Mouse (Mus musculus): Measurements from ENCODE around the gene Tiam2. TPM values are rescaled to one million over a fixed set of nuclear protein-coding genes. Genes with fewer than 3 reads are reported as not detected.
A peak's percentile ranks its signal among the peaks of the same experiment; 100 is the strongest.
"Not testable (repeated sequence)": the region's sequence is repeated elsewhere in the genome, so short reads cannot be mapped to it uniquely, and the experiment has no call there.

Gene Tiam2
- polyA plus RNA-seq, 1 experiment from 2014 or later, result 51.0 TPM

DNA sequence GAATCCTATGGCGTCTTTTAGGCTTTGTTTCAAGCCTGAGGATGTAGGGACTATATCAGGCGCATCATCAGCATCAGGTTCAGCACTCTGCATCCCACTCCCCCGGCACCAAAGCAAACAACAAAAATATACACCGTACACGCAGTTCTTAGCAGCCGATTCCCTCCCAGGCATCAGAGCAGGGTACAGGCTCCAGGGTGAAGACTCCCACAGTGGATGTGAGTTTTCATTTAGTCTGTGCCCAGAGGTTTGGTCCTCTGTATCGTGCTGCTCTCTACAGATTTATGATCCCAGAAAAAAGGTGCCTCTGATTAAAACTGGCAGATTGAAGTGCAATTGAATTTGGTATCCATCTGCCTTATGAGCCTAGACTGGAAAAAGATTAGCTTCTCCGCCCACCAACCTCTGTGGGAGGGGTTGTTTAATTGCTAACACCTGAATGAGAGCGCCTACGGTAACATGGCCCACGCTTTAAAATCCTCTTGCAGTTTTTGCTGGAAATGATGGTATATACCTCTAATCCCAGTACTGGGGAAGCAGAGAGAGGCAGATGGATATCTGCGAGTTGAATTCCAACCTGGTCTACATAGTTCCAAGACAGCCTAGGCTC is 19.0 kb downstream of the Tiam2 start:
- Histone ChIP-seq H3K27me3 (no peaks in the 10 kb centered on the region), H3K9ac (no peak overlapping the region), H3K4me3 (no peak overlapping the region), H3K4me2 (no peak overlapping the region), H3K27ac (peak overlapping the region; percentile 3; the same call in 1 of the 2 replicates), H3K36me3 (ENCODE audit: poor library complexity, severe bottlenecking) (no peaks in the 10 kb centered on the region), H3K9me3 (replicated peaks) (no peaks in the 10 kb centered on the region), H3K4me1 (peaks cover 21% of the 10 kb centered on the region)
- WGBS, result 60% methylated on average over 12 of the region's 12 CpGs
- ATAC-seq, result no peak

DNA sequence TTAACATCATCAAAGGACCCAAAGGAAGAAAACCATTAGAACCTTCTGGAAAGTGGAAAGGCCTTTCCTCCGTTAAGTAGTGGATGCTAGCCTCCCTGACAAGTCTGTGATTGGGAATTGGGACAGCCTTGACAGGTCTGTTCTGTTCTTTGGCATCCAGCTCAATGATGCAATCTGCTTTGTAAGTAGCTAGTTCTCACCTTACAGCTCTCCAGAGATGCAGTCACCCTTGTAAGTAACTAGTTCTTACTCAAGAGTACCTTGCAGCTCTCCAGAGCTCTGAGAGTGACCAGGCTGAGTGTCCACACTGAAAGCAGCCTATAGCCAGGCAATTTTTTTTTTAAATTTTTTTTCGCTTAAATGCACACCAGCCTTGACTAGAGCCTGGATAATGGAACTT is 21.4 kb downstream of the Tiam2 start:
- no peak for ATAC-seq
- H3K27ac ChIP-seq, result no peak overlapping the region
- no peak overlapping the region for H3K4me2 ChIP-seq
- H3K36me3 ChIP-seq (ENCODE audit: poor library complexity, severe bottlenecking), result no peaks in the 10 kb centered on the region
- 75% methylated on average over 2 of the region's 2 CpGs for WGBS
- no peaks in the 10 kb centered on the region for H3K9me3 ChIP-seq (replicated peaks)
- H3K4me3 ChIP-seq, result no peak overlapping the region
- peaks cover 21% of the 10 kb centered on the region for H3K4me1 ChIP-seq
- no peaks in the 10 kb centered on the region for H3K27me3 ChIP-seq
- no peak overlapping the region for H3K9ac ChIP-seq

DNA sequence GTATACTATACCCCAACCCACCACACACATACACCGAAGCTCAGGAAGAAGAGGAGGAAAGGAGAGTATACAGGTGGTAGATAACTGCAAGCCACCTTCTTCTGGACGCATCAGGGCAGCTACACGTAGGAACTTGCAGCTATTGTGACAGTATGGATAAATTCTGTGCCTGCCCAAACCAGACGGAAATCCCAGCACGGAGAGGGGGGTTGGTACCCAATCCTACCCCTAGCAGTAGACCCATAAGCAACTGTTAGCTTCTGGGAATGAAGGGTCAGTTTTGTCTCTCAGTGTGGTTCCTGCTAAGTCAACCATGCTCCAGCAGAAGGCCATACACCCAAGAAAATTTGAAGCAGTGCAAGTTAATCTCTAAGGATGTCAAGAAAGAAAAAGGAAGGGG is 23.0 kb downstream of the Tiam2 start:
- Histone ChIP-seq H3K4me2 (no peak overlapping the region), H3K27ac (no peak overlapping the region), H3K4me3 (no peak overlapping the region), H3K9me3 (replicated peaks) (no peaks in the 10 kb centered on the region), H3K27me3 (no peaks in the 10 kb centered on the region), H3K36me3 (ENCODE audit: poor library complexity, severe bottlenecking) (no peaks in the 10 kb centered on the region), H3K4me1 (peaks cover 20% of the 10 kb centered on the region), H3K9ac (no peak overlapping the region)
- no peak for ATAC-seq
- WGBS, result 91% methylated on average over 5 of the region's 5 CpGs

DNA sequence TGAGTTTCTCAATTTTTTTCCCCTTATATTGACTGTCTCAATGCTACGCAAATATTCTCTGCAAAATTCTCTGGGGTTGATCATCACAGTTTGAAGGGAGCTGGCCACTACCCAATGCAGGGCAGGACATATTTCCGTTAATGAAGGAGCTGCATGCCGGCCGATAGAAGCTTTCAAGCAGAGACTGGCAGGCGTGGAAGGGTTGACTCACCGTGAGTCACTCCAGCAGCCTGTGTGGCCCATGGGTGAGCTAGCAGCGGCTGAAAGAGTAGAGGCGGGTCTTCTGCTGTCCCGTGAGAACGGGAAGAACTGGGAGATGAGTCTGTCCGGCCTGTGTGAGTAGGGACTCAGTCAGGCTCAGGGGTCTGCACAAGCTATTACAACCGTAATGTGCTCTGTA is 23.6 kb downstream of the Tiam2 start:
- H3K4me2 ChIP-seq, result no peak overlapping the region
- no peak overlapping the region for H3K9ac ChIP-seq
- ATAC-seq, result peak; percentile 19; the same call in 1 of the 2 replicates
- 78% methylated on average over 12 of the region's 12 CpGs for WGBS
- H3K4me1 ChIP-seq, result peaks cover 14% of the 10 kb centered on the region
- no peak overlapping the region for H3K27ac ChIP-seq
- no peaks in the 10 kb centered on the region for H3K36me3 ChIP-seq (ENCODE audit: poor library complexity, severe bottlenecking)
- H3K27me3 ChIP-seq, result no peaks in the 10 kb centered on the region
- H3K4me3 ChIP-seq, result no peak overlapping the region
- no peaks in the 10 kb centered on the region for H3K9me3 ChIP-seq (replicated peaks)

GRCm38 (mm10) chr17:3350405-3350804 is 24.0 kb downstream of the Tiam2 start:
- ATAC-seq, result 0 out of 2 replicates have a peak, but pooled peaks have one; percentile 44
- Histone ChIP-seq H3K4me3 (no peak overlapping the region), H3K9me3 (replicated peaks) (no peaks in the 10 kb centered on the region), H3K27ac (no peak overlapping the region), H3K4me1 (peaks cover 10% of the 10 kb centered on the region), H3K27me3 (no peaks in the 10 kb centered on the region), H3K4me2 (no peak overlapping the region), H3K9ac (no peak overlapping the region), H3K36me3 (ENCODE audit: poor library complexity, severe bottlenecking) (no peaks in the 10 kb centered on the region)
- WGBS, result 84% methylated on average over 4 of the region's 4 CpGs

- no peak overlapping the region for H3K27ac ChIP-seq
- H3K36me3 ChIP-seq (ENCODE audit: poor library complexity, severe bottlenecking), result no peaks in the 10 kb centered on the region
- no peak overlapping the region for H3K9ac ChIP-seq
These were observed 25.3 kb downstream of the Tiam2 start for GRCm38 (mm10) chr17:3351668-3352067.

GRCm38 (mm10) chr17:3353141-3353540 is 26.8 kb downstream of the Tiam2 start:
- H3K4me1 ChIP-seq, result peaks cover 12% of the 10 kb centered on the region
- not testable (repeated sequence) for H3K36me3 ChIP-seq (ENCODE audit: poor library complexity, severe bottlenecking); H3K27me3 ChIP-seq; H3K4me2 ChIP-seq; H3K9me3 ChIP-seq (replicated peaks); H3K27ac ChIP-seq; H3K4me3 ChIP-seq; H3K9ac ChIP-seq; ATAC-seq
- 96% methylated on average over 10 of the region's 10 CpGs for WGBS

More at GRCm38 (mm10) chr17:3351668-3352067, 25.3 kb downstream of the Tiam2 start:
- ATAC-seq, result no peak
- no peaks in the 10 kb centered on the region for H3K27me3 ChIP-seq
- no peaks in the 10 kb centered on the region for H3K9me3 ChIP-seq (replicated peaks)
- no peak overlapping the region for H3K4me2 ChIP-seq
- WGBS, result 62% methylated on average over 4 of the region's 4 CpGs
- no peak overlapping the region for H3K4me3 ChIP-seq
- H3K4me1 ChIP-seq, result peaks cover 8% of the 10 kb centered on the region

DNA sequence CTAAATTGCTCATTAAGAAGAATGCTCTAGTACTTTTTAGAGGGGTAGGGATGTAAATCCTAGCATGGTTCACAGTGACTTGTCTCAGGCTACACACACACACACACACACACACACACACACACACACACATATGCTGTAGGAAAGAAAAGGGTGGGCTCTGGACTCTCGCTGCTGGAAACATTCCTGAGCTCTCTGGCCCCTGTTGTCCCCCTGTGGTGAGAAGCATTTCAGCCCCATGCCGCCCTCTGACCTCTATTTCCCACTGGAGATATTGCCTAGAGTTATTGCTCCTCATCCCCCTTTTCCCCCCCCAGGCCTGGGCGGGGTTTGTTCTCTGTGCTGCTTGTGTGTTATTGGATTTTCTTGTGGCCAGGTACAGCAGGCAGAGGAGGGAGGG is 28.5 kb downstream of the Tiam2 start:
- Histone ChIP-seq H3K4me2 (no peak overlapping the region), H3K9me3 (replicated peaks) (no peaks in the 10 kb centered on the region), H3K27ac (no peak overlapping the region), H3K4me3 (no peak overlapping the region), H3K4me1 (peaks cover 12% of the 10 kb centered on the region; the same call in 1 of the 2 replicates), H3K36me3 (ENCODE audit: poor library complexity, severe bottlenecking) (no peaks in the 10 kb centered on the region), H3K27me3 (no peaks in the 10 kb centered on the region), H3K9ac (no peak overlapping the region)
- no peak for ATAC-seq
- WGBS, result 80% methylated on average over 3 of the region's 3 CpGs

GRCm38 (mm10) chr17:3356633-3357365 is 30.4 kb downstream of the Tiam2 start:
- 78% methylated on average over 8 of the region's 8 CpGs for WGBS
- H3K27me3 ChIP-seq, result no peaks in the 10 kb centered on the region
- H3K9ac ChIP-seq, result no peak overlapping the region
- ATAC-seq, result no peak
- no peak overlapping the region for H3K4me2 ChIP-seq
- H3K27ac ChIP-seq, result no peak overlapping the region
- no peaks in the 10 kb centered on the region for H3K36me3 ChIP-seq (ENCODE audit: poor library complexity, severe bottlenecking)
- H3K4me3 ChIP-seq, result no peak overlapping the region
- H3K9me3 ChIP-seq (replicated peaks), result no peaks in the 10 kb centered on the region
- H3K4me1 ChIP-seq, result peaks cover 18% of the 10 kb centered on the region

DNA sequence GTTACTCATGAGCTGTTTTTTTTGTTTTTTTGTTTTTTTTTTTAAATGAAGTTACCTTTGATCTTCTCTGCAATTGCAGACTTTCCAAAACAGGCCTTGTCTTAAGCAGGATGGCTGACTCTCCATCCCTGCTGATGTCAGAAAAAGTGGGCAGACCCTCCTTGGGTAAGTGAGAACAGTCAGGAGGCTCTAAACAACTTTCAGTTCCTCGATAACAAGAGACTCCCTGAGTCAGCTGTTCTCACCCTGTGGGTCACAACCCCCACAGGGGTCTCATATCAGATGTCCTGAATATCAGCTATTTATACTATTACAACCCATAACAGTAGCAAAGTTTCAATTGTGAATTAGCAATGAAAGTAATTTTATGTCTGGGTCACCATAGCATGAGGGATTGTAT is 33.9 kb downstream of the Tiam2 start:
- no peaks in the 10 kb centered on the region for H3K9me3 ChIP-seq (replicated peaks)
- H3K4me1 ChIP-seq, result peaks cover 34% of the 10 kb centered on the region
- no peak overlapping the region for H3K9ac ChIP-seq
- H3K27ac ChIP-seq, result no peak overlapping the region
- no peaks in the 10 kb centered on the region for H3K27me3 ChIP-seq
- ATAC-seq, result no peak
- no peak overlapping the region for H3K4me2 ChIP-seq
- H3K36me3 ChIP-seq (ENCODE audit: poor library complexity, severe bottlenecking), result no peaks in the 10 kb centered on the region
- 48% methylated on average over 1 of the region's 1 CpGs for WGBS
- H3K4me3 ChIP-seq, result no peak overlapping the region

DNA sequence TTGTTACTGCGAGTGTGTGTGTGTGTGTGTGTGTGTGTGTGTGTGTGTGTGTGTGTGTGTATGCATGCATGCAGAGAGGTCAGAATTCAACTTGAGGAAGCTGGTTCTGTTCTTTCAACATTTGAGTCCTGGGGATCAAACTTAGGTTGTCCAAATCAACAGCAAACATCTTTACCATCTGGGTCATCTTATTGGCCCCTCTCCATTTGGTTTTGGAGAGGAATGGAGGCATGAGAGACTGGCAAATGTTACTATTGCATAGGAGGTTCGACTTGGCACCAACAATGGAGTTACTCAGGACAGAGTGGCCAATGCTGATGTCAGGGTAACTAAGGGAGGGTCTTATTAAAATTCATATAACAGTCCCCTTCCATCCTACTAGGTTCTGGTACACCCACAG is 35.4 kb downstream of the Tiam2 start:
- peaks cover 34% of the 10 kb centered on the region for H3K4me1 ChIP-seq
- WGBS, result 76% methylated on average over 2 of the region's 2 CpGs
- H3K27me3 ChIP-seq, result no peaks in the 10 kb centered on the region
- ATAC-seq, result no peak
- H3K9me3 ChIP-seq (replicated peaks), result no peaks in the 10 kb centered on the region
- no peaks in the 10 kb centered on the region for H3K36me3 ChIP-seq (ENCODE audit: poor library complexity, severe bottlenecking)
- no peak overlapping the region for H3K4me2 ChIP-seq
- no peak overlapping the region for H3K4me3 ChIP-seq
- H3K9ac ChIP-seq, result no peak overlapping the region
- peak overlapping the region; percentile 54; the same call in 1 of the 2 replicates for H3K27ac ChIP-seq

- peak overlapping the region; percentile 57 for H3K27ac ChIP-seq
- no peak overlapping the region for H3K4me2 ChIP-seq
- ATAC-seq, result peak; percentile 38; the same call in 1 of the 2 replicates
- 32% methylated on average over 2 of the region's 2 CpGs for WGBS
- no peak overlapping the region for H3K4me3 ChIP-seq
- no peak overlapping the region for H3K9ac ChIP-seq
- H3K36me3 ChIP-seq (ENCODE audit: poor library complexity, severe bottlenecking), result no peaks in the 10 kb centered on the region
- peaks cover 30% of the 10 kb centered on the region for H3K4me1 ChIP-seq
- H3K27me3 ChIP-seq, result no peaks in the 10 kb centered on the region
- no peaks in the 10 kb centered on the region for H3K9me3 ChIP-seq (replicated peaks)
These were observed 36.8 kb downstream of the Tiam2 start for GRCm38 (mm10) chr17:3363216-3363615.

All from forebrain, embryonic 13.5 days (tissue).